Mouse (Mus musculus): ENCODE data around the gene Adgrf2. TPM values are rescaled to one million over a fixed set of nuclear protein-coding genes. Genes with fewer than 3 reads are reported as not detected.

Adgrf2 gene
- polyA plus RNA-seq, 1 experiment from 2014 or later = not detected

GRCm38 (mm10) chr17:42714991-42715390, 27.0 kb downstream of the Adgrf2 start:
- no peak overlapping the region for H3K27ac ChIP-seq (replicated peaks)
- H3K36me3 ChIP-seq (replicated peaks) = no peaks in the 10 kb centered on the region
- H3K27me3 ChIP-seq = no peaks in the 10 kb centered on the region
- H3K4me1 ChIP-seq (replicated peaks) = no peaks in the 10 kb centered on the region
- no peak overlapping the region for H3K4me3 ChIP-seq (replicated peaks)
- no peak for ATAC-seq (ENCODE audit: insufficient read depth)
- H3K9ac ChIP-seq = no peak overlapping the region
- 76% methylated on average over 7 of the region's 7 CpGs for WGBS (ENCODE audit: insufficient replicate concordance)
- no peak overlapping the region for H3K4me2 ChIP-seq
- H3K9me3 ChIP-seq (replicated peaks) = no peaks in the 10 kb centered on the region

DNA sequence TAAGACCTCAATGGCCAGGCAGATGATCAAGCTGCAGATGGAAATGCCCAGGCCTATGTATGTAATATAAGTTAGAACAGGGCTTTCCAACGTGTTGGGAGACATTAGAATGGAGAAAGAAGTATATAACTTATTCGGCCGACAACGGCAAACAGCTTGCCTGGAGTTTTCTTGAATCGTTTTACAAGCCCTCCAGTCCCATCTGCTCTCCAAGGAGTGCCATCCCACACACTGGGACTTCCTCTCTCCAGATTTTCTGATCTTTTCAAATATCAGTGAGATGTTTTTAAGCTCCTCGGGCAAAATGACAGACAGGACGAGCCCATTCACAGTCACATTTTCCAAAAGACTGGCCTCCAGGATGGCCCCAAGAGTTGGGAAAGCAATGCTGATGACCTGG, 31.3 kb downstream of the Adgrf2 start:
- 71% methylated on average over 7 of the region's 7 CpGs for WGBS (ENCODE audit: insufficient replicate concordance)
- no peaks in the 10 kb centered on the region for H3K36me3 ChIP-seq (replicated peaks)
- H3K27ac ChIP-seq (replicated peaks) = no peak overlapping the region
- H3K4me3 ChIP-seq (replicated peaks) = no peak overlapping the region
- H3K4me1 ChIP-seq (replicated peaks) = no peaks in the 10 kb centered on the region
- no peaks in the 10 kb centered on the region for H3K27me3 ChIP-seq
- no peak overlapping the region for H3K9ac ChIP-seq
- H3K4me2 ChIP-seq = no peak overlapping the region
- H3K9me3 ChIP-seq (replicated peaks) = no peaks in the 10 kb centered on the region
- ATAC-seq (ENCODE audit: insufficient read depth) = no peak

DNA sequence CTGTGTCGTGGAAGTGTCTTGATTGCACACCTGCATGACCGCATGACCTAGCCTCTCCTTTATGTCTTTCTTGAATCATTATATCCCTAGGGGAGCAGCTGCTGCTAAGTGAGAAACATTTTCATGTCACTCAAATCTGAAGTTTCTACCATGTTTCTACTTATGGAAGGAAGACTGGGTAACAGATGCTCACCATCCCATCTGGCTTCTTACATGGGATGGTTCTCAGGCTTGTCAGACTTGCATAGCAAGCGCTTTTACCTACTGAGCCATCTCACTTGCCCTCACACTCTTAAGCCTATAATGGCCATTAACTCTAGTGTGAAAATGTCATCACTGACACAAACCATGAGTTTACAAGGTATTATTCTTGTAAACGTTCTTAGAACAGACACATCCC, 36.4 kb downstream of the Adgrf2 start:
- H3K27me3 ChIP-seq = no peaks in the 10 kb centered on the region
- no peaks in the 10 kb centered on the region for H3K36me3 ChIP-seq (replicated peaks)
- WGBS (ENCODE audit: insufficient replicate concordance) = 73% methylated on average over 4 of the region's 4 CpGs
- H3K4me2 ChIP-seq = no peak overlapping the region
- H3K4me3 ChIP-seq (replicated peaks) = no peak overlapping the region
- no peaks in the 10 kb centered on the region for H3K4me1 ChIP-seq (replicated peaks)
- H3K27ac ChIP-seq (replicated peaks) = no peak overlapping the region
- H3K9me3 ChIP-seq (replicated peaks) = no peaks in the 10 kb centered on the region
- no peak overlapping the region for H3K9ac ChIP-seq
- no peak for ATAC-seq (ENCODE audit: insufficient read depth)

- Histone ChIP-seq H3K4me2 (no peak overlapping the region), H3K4me1 (replicated peaks) (no peaks in the 10 kb centered on the region), H3K4me3 (replicated peaks) (no peak overlapping the region), H3K9ac (no peak overlapping the region), H3K27ac (replicated peaks) (no peak overlapping the region), H3K27me3 (no peaks in the 10 kb centered on the region), H3K9me3 (replicated peaks) (no peaks in the 10 kb centered on the region), H3K36me3 (replicated peaks) (no peaks in the 10 kb centered on the region)
- WGBS (ENCODE audit: insufficient replicate concordance) = 67% methylated on average over 9 of the region's 9 CpGs
- ATAC-seq (ENCODE audit: insufficient read depth) = no peak
These were observed 39.8 kb downstream of the Adgrf2 start for GRCm38 (mm10) chr17:42702198-42702597.

DNA sequence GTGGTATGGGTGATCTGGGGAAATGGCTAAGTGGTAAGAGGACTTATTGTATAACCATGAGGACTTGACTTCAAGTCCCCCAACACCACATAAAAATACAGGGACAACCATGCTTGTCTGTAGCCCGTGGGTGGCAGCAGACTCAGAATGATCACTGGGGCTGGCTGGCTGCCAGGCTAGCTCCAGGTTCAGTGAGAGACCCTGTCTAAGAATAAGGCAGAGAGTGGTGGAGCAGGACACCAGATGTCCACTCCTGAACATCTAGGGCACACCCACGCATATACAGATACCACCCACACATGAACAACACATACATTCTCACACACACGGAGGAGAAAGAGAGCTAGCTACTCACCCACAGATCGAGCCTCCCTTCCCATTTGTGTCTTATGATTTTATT, 47.2 kb downstream of the Adgrf2 start:
- 53% methylated on average over 4 of the region's 4 CpGs for WGBS (ENCODE audit: insufficient replicate concordance)
- H3K9me3 ChIP-seq (replicated peaks) = no peaks in the 10 kb centered on the region
- no peaks in the 10 kb centered on the region for H3K4me1 ChIP-seq (replicated peaks)
- no peaks in the 10 kb centered on the region for H3K27me3 ChIP-seq
- ATAC-seq (ENCODE audit: insufficient read depth) = no peak
- H3K4me2 ChIP-seq = no peak overlapping the region
- H3K9ac ChIP-seq = no peak overlapping the region
- H3K4me3 ChIP-seq (replicated peaks) = no peak overlapping the region
- no peaks in the 10 kb centered on the region for H3K36me3 ChIP-seq (replicated peaks)
- H3K27ac ChIP-seq (replicated peaks) = no peak overlapping the region

- Histone ChIP-seq H3K27me3 (no peaks in the 10 kb centered on the region), H3K4me3 (replicated peaks) (no peak within 1 kb of the TSS), H3K9me3 (replicated peaks) (no peaks in the 10 kb centered on the region), H3K4me1 (replicated peaks) (no peaks in the 10 kb centered on the region), H3K27ac (replicated peaks) (no peak within 1 kb of the TSS), H3K4me2 (no peak within 1 kb of the TSS), H3K36me3 (replicated peaks) (no peaks in the 10 kb centered on the region), H3K9ac (no peak within 1 kb of the TSS)
- WGBS (ENCODE audit: insufficient replicate concordance) = 62% methylated on average over 10 of the region's 10 CpGs
- ATAC-seq (ENCODE audit: insufficient read depth) = no peak
These were observed 49.8 kb downstream of the Adgrf2 start, which contains the start of gene Adgrf4 for GRCm38 (mm10) chr17:42692136-42692535. Adgrf4 (minus strand) TSS chr17:42692284.

DNA sequence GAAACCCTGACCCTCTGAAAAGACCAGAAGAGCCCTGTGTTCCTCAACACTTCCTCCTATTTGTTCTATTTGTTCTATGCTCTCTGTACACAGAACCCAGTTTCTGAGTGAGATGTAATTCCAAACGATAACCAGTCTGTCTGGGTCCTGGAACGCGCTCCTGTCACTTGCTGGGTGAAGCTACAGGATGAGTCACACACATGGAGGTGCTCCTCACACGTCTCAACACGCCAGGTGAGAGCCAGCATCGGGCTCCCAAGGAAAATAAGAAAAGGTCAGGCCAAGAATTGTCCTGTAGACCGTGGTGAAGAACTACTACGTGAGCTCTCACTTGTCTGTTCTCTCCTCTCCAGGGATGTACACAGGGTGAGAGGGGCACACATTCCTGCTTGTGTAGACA, 51.4 kb downstream of the Adgrf2 start:
- H3K9me3 ChIP-seq (replicated peaks) = no peaks in the 10 kb centered on the region
- H3K27ac ChIP-seq (replicated peaks) = no peak overlapping the region
- no peak overlapping the region for H3K4me2 ChIP-seq
- no peaks in the 10 kb centered on the region for H3K36me3 ChIP-seq (replicated peaks)
- H3K9ac ChIP-seq = no peak overlapping the region
- ATAC-seq (ENCODE audit: insufficient read depth) = no peak
- 69% methylated on average over 8 of the region's 8 CpGs for WGBS (ENCODE audit: insufficient replicate concordance)
- no peaks in the 10 kb centered on the region for H3K4me1 ChIP-seq (replicated peaks)
- H3K27me3 ChIP-seq = no peaks in the 10 kb centered on the region
- no peak overlapping the region for H3K4me3 ChIP-seq (replicated peaks)

Other genes starting within 250 kb of the Adgrf2 start
- not detected in 2 replicates for gene Opn5, start 130.8 kb downstream of the Adgrf2 start, polyA plus RNA-seq (2015; fragmentation: Nextera tagmentation; extraction: Ambion mirVana)
- 0.03 TPM in 1 of 2 replicates, not detected in the other for gene Adgrf4, start 49.9 kb downstream of the Adgrf2 start, polyA plus RNA-seq (2015; fragmentation: Nextera tagmentation; extraction: Ambion mirVana)
- gene Cd2ap, start 134.5 kb upstream of the Adgrf2 start, polyA plus RNA-seq (2015; fragmentation: Nextera tagmentation; extraction: Ambion mirVana) = 7.9 and 8.5 TPM in 2 replicates